Mouse (Mus musculus): ENCODE results near the gene Akap14. TPM values are rescaled to one million over a fixed set of nuclear protein-coding genes. Genes with fewer than 3 reads are reported as not detected.

Gene Akap14
- polyA plus RNA-seq, 1 experiment from 2014 or later: 0.09 TPM

Other genes starting within 250 kb of the Akap14 start
- 49.5 and 50.2 TPM in 2 replicates for gene Sept6, start 177.0 kb downstream of the Akap14 start, polyA plus RNA-seq (2016; fragmentation: Nextera tagmentation; extraction: Ambion mirVana)
- gene Sowahd, start 120.0 kb downstream of the Akap14 start, polyA plus RNA-seq (2016; fragmentation: Nextera tagmentation; extraction: Ambion mirVana): not detected in 2 replicates
- gene Rpl39, start 83.4 kb downstream of the Akap14 start, polyA plus RNA-seq (2016; fragmentation: Nextera tagmentation; extraction: Ambion mirVana): 511 and 529 TPM in 2 replicates
- gene Upf3b, start 58.5 kb downstream of the Akap14 start, polyA plus RNA-seq (2016; fragmentation: Nextera tagmentation; extraction: Ambion mirVana): 19.4 and 22.2 TPM in 2 replicates
- gene Nkap, start 42.0 kb downstream of the Akap14 start, polyA plus RNA-seq (2016; fragmentation: Nextera tagmentation; extraction: Ambion mirVana): 16.1 and 17.1 TPM in 2 replicates
- 390 and 436 TPM in 2 replicates for gene Ndufa1, start 22.3 kb upstream of the Akap14 start, polyA plus RNA-seq (2016; fragmentation: Nextera tagmentation; extraction: Ambion mirVana)
- 14.6 and 15.1 TPM in 2 replicates for gene Rnf113a1, start 22.4 kb upstream of the Akap14 start, polyA plus RNA-seq (2016; fragmentation: Nextera tagmentation; extraction: Ambion mirVana)
- gene Gm9, start 42.2 kb upstream of the Akap14 start, polyA plus RNA-seq (2016; fragmentation: Nextera tagmentation; extraction: Ambion mirVana): not detected in 2 replicates
- gene Rhox1, start 53.4 kb upstream of the Akap14 start, polyA plus RNA-seq (2016; fragmentation: Nextera tagmentation; extraction: Ambion mirVana): not detected in 2 replicates
- 0.38 TPM in 1 of 2 replicates, not detected in the other for gene Rhox2a, start 76.1 kb upstream of the Akap14 start, polyA plus RNA-seq (2016; fragmentation: Nextera tagmentation; extraction: Ambion mirVana)
- gene Rhox3a, start 81.1 kb upstream of the Akap14 start, polyA plus RNA-seq (2016; fragmentation: Nextera tagmentation; extraction: Ambion mirVana): not detected in 2 replicates
- gene Rhox4a, start 96.5 kb upstream of the Akap14 start, polyA plus RNA-seq (2016; fragmentation: Nextera tagmentation; extraction: Ambion mirVana): not detected in 2 replicates
- not detected in 2 replicates for gene Rhox3a2, start 211.2 kb upstream of the Akap14 start, polyA plus RNA-seq (2016; fragmentation: Nextera tagmentation; extraction: Ambion mirVana)
- gene Rhox4a2, start 222.0 kb upstream of the Akap14 start, polyA plus RNA-seq (2016; fragmentation: Nextera tagmentation; extraction: Ambion mirVana): 1.5 and 2.3 TPM in 2 replicates
- gene Rhox2b, start 243.2 kb upstream of the Akap14 start, polyA plus RNA-seq (2016; fragmentation: Nextera tagmentation; extraction: Ambion mirVana): not detected in 2 replicates

All from embryonic facial prominence, embryonic 12.5 days (tissue).